Mouse (Mus musculus): ENCODE data around the gene Slco6c1.

GRCm38 (mm10) chr1:97018978-97019377 lies 109.1 kb downstream of the Slco6c1 start:
- peak; percentile 76 for TF ChIP-seq CTCF (IDR thresholded peaks at IDR 0.05; ENCODE audit: low read depth)
- TF ChIP-seq EP300 (optimal IDR thresholded peaks at IDR 0.05) = no peak

Data from stomach, postnatal 0 days (tissue).